Mouse (Mus musculus): ENCODE results near the gene Ano4. TPM values are rescaled to one million over a fixed set of nuclear protein-coding genes. Genes with fewer than 3 reads are reported as not detected.

The Ano4 gene
- polyA plus RNA-seq, 1 experiment from 2014 or later = not detected

- Histone ChIP-seq H3K4me3 (ENCODE audit: inconsistent target) (no peak overlapping the region), H3K79me2 (ENCODE audit: inconsistent target) (no peaks in the 10 kb centered on the region), H3K27ac (no peak overlapping the region), H3K36me3 (ENCODE audit: inconsistent target) (no peaks in the 10 kb centered on the region)
- 86% methylated on average over 5 of the region's 5 CpGs for WGBS (ENCODE audit: missing documents)
Observed at GRCm38 (mm10) chr10:89254765-89255164, 89.8 kb downstream of the Ano4 start.

- no peak overlapping the region for H3K27ac ChIP-seq
- 87% methylated on average over 3 of the region's 3 CpGs for WGBS (ENCODE audit: missing documents)
Observed at GRCm38 (mm10) chr10:89253799-89254198, 90.8 kb downstream of the Ano4 start.

GRCm38 (mm10) chr10:89252636-89253035 is 91.9 kb downstream of the Ano4 start:
- Histone ChIP-seq H3K27ac (no peak overlapping the region), H3K36me3 (ENCODE audit: inconsistent target) (no peaks in the 10 kb centered on the region), H3K79me2 (ENCODE audit: inconsistent target) (no peaks in the 10 kb centered on the region), H3K4me3 (ENCODE audit: inconsistent target) (no peak overlapping the region)
- WGBS (ENCODE audit: missing documents) = 94% methylated on average over 5 of the region's 5 CpGs

More at GRCm38 (mm10) chr10:89253799-89254198, 90.8 kb downstream of the Ano4 start:
- no peaks in the 10 kb centered on the region for H3K36me3 ChIP-seq (ENCODE audit: inconsistent target)
- H3K79me2 ChIP-seq (ENCODE audit: inconsistent target) = no peaks in the 10 kb centered on the region
- H3K4me3 ChIP-seq (ENCODE audit: inconsistent target) = no peak overlapping the region

GRCm38 (mm10) chr10:89243808-89244207 is 100.8 kb downstream of the Ano4 start:
- Histone ChIP-seq H3K36me3 (ENCODE audit: inconsistent target) (no peaks in the 10 kb centered on the region), H3K4me3 (ENCODE audit: inconsistent target) (no peak overlapping the region), H3K79me2 (ENCODE audit: inconsistent target) (no peaks in the 10 kb centered on the region), H3K27ac (no peak overlapping the region)
- 78% methylated on average over 1 of the region's 1 CpGs for whole genome bisulfite sequencing (ENCODE audit: missing documents)

- Histone ChIP-seq H3K27ac (no peak overlapping the region), H3K79me2 (ENCODE audit: inconsistent target) (no peaks in the 10 kb centered on the region), H3K36me3 (ENCODE audit: inconsistent target) (no peaks in the 10 kb centered on the region), H3K4me3 (ENCODE audit: inconsistent target) (no peak overlapping the region)
- 35% methylated on average over 7 of the region's 7 CpGs for WGBS (ENCODE audit: missing documents)
Observed at GRCm38 (mm10) chr10:89224524-89224923, 120.0 kb downstream of the Ano4 start.

GRCm38 (mm10) chr10:89222284-89222989 is 122.1 kb downstream of the Ano4 start:
- WGBS (ENCODE audit: missing documents) = 77% methylated on average over 6 of the region's 6 CpGs
- no peak overlapping the region for H3K27ac ChIP-seq
- no peaks in the 10 kb centered on the region for H3K36me3 ChIP-seq (ENCODE audit: inconsistent target)
- no peaks in the 10 kb centered on the region for H3K79me2 ChIP-seq (ENCODE audit: inconsistent target)
- H3K4me3 ChIP-seq (ENCODE audit: inconsistent target) = no peak overlapping the region

GRCm38 (mm10) chr10:89216078-89216477 is 128.5 kb downstream of the Ano4 start:
- Histone ChIP-seq H3K79me2 (ENCODE audit: inconsistent target) (no peaks in the 10 kb centered on the region), H3K36me3 (ENCODE audit: inconsistent target) (no peaks in the 10 kb centered on the region), H3K4me3 (ENCODE audit: inconsistent target) (no peak overlapping the region), H3K27ac (no peak overlapping the region)
- WGBS (ENCODE audit: missing documents) = 83% methylated on average over 6 of the region's 6 CpGs

- WGBS (ENCODE audit: missing documents) = 34% methylated on average over 2 of the region's 2 CpGs
- Histone ChIP-seq H3K4me3 (ENCODE audit: inconsistent target) (no peak overlapping the region), H3K79me2 (ENCODE audit: inconsistent target) (no peaks in the 10 kb centered on the region), H3K36me3 (ENCODE audit: inconsistent target) (no peaks in the 10 kb centered on the region), H3K27ac (no peak overlapping the region)
Observed at GRCm38 (mm10) chr10:89205858-89206257, 138.7 kb downstream of the Ano4 start.

GRCm38 (mm10) chr10:89196444-89196843 is 148.1 kb downstream of the Ano4 start:
- Histone ChIP-seq H3K27ac (no peak overlapping the region), H3K36me3 (ENCODE audit: inconsistent target) (no peaks in the 10 kb centered on the region), H3K4me3 (ENCODE audit: inconsistent target) (no peak overlapping the region), H3K79me2 (ENCODE audit: inconsistent target) (no peaks in the 10 kb centered on the region)
- WGBS (ENCODE audit: missing documents) = 90% methylated on average over 10 of the region's 10 CpGs

- H3K4me3 ChIP-seq (ENCODE audit: inconsistent target) = no peak overlapping the region
- H3K36me3 ChIP-seq (ENCODE audit: inconsistent target) = no peaks in the 10 kb centered on the region
- H3K79me2 ChIP-seq (ENCODE audit: inconsistent target) = no peaks in the 10 kb centered on the region
- no peak overlapping the region for H3K27ac ChIP-seq
- WGBS (ENCODE audit: missing documents) = 86% methylated on average over 3 of the region's 3 CpGs
Observed at GRCm38 (mm10) chr10:89195068-89195467, 149.5 kb downstream of the Ano4 start.

GRCm38 (mm10) chr10:89194440-89194839 is 150.1 kb downstream of the Ano4 start:
- H3K36me3 ChIP-seq (ENCODE audit: inconsistent target) = no peaks in the 10 kb centered on the region

GRCm38 (mm10) chr10:89177921-89178320 is 166.6 kb downstream of the Ano4 start:
- H3K79me2 ChIP-seq (ENCODE audit: inconsistent target) = no peaks in the 10 kb centered on the region
- H3K27ac ChIP-seq = no peak overlapping the region
- H3K4me3 ChIP-seq (ENCODE audit: inconsistent target) = no peak overlapping the region
- 72% methylated on average over 4 of the region's 4 CpGs for WGBS (ENCODE audit: missing documents)
- H3K36me3 ChIP-seq (ENCODE audit: inconsistent target) = no peaks in the 10 kb centered on the region

More at GRCm38 (mm10) chr10:89194440-89194839, 150.1 kb downstream of the Ano4 start:
- Histone ChIP-seq H3K27ac (no peak overlapping the region), H3K79me2 (ENCODE audit: inconsistent target) (no peaks in the 10 kb centered on the region), H3K4me3 (ENCODE audit: inconsistent target) (no peak overlapping the region)
- 83% methylated on average over 7 of the region's 7 CpGs for WGBS (ENCODE audit: missing documents)

GRCm38 (mm10) chr10:89164533-89164932 is 180.0 kb downstream of the Ano4 start:
- no peak overlapping the region for H3K27ac ChIP-seq
- WGBS (ENCODE audit: missing documents) = 100% methylated on average over 1 of the region's 1 CpGs
- no peaks in the 10 kb centered on the region for H3K79me2 ChIP-seq (ENCODE audit: inconsistent target)
- no peaks in the 10 kb centered on the region for H3K36me3 ChIP-seq (ENCODE audit: inconsistent target)
- H3K4me3 ChIP-seq (ENCODE audit: inconsistent target) = no peak overlapping the region

GRCm38 (mm10) chr10:89155502-89155901 is 189.1 kb downstream of the Ano4 start:
- H3K4me3 ChIP-seq (ENCODE audit: inconsistent target) = no peak overlapping the region
- H3K27ac ChIP-seq = no peak overlapping the region
- H3K79me2 ChIP-seq (ENCODE audit: inconsistent target) = no peaks in the 10 kb centered on the region
- WGBS (ENCODE audit: missing documents) = 83% methylated on average over 2 of the region's 2 CpGs
- H3K36me3 ChIP-seq (ENCODE audit: inconsistent target) = no peaks in the 10 kb centered on the region

GRCm38 (mm10) chr10:89154797-89155465 is 189.6 kb downstream of the Ano4 start:
- Histone ChIP-seq H3K4me3 (ENCODE audit: inconsistent target) (no peak overlapping the region), H3K79me2 (ENCODE audit: inconsistent target) (no peaks in the 10 kb centered on the region), H3K27ac (no peak overlapping the region), H3K36me3 (ENCODE audit: inconsistent target) (no peaks in the 10 kb centered on the region)
- 81% methylated on average over 2 of the region's 2 CpGs for WGBS (ENCODE audit: missing documents)
